Mouse (Mus musculus) lung, embryonic 14.5 days (tissue): ENCODE measurements around the gene Il4ra. TPM values are rescaled to one million over a fixed set of nuclear protein-coding genes. Genes with fewer than 3 reads are reported as not detected.

Experiments
- ATAC-seq: fragments of 200-750 bp; cut with Nextera tagmentation; 2 replicates; pipeline ENCODE4 v1.8.0; 2017; ENCODE audit warnings: mild to moderate bottlenecking, moderate TSS enrichment, moderate library complexity; ENCODE audit not compliant: insufficient read depth
- DNase-seq: peaks from one replicate; pipeline ENCODE4 v3.0.0-alpha.2; 2015
- H3K27ac ChIP-seq: fragments of 300-500 bp; sonication (generic); 2 replicates; pipeline ENCODE4 v1.5.1; 2014; ENCODE audit warnings: low read depth, mild to moderate bottlenecking, moderate library complexity
- H3K27me3 ChIP-seq: fragments of 300-500 bp; sonication (generic); 2 replicates; pipeline ENCODE4 v1.6.1; 2014; ENCODE audit warnings: low read length, control low read depth; ENCODE audit not compliant: insufficient read depth
- H3K36me3 ChIP-seq: fragments of 300-500 bp; sonication (generic); 2 replicates; pipeline ENCODE4 v1.6.1; 2014; ENCODE audit warnings: control low read depth; ENCODE audit not compliant: insufficient read depth
- H3K4me1 ChIP-seq: fragments of 300-500 bp; sonication (generic); 2 replicates; pipeline ENCODE4 v1.6.1; 2014; ENCODE audit warnings: antibody characterized with exemption, control low read depth; ENCODE audit not compliant: insufficient read depth
- H3K4me2 ChIP-seq: fragments of 300-500 bp; sonication (generic); 2 replicates; pipeline ENCODE4 v1.6.1; 2014; ENCODE audit warnings: mild to moderate bottlenecking
- H3K4me3 ChIP-seq: fragments of 300-500 bp; sonication (generic); 2 replicates; pipeline ENCODE4 v1.5.1; 2014; ENCODE audit warnings: low read depth, low read length
- H3K9ac ChIP-seq: fragments of 300-500 bp; sonication (generic); 2 replicates; pipeline ENCODE4 v1.6.1; 2014
- H3K9me3 ChIP-seq: fragments of 300-500 bp; sonication (generic); 2 replicates; pipeline ENCODE4 v1.6.1; 2016; ENCODE audit warnings: low read depth, low read length, control low read depth
- CTCF ChIP-seq: IDR thresholded peaks from 2 replicates; pipeline ENCODE4 v1.5.1; 2016; ENCODE audit warnings: antibody characterized with exemption, low read depth
- WGBS: fragments of 180-500 bp; shearing (Covaris S2); extraction: QIAGEN DNeasy Blood & Tissue Kit; methylation state at CpG from one replicate; pipeline ENCODE4 v1.1.7; 2014; 5-methylcytosine and 5-hydroxymethylcytosine counted together
- polyA plus RNA-seq: library from polyadenylated mRNA; unstranded; fragments of >200 nt; fragmentation: Nextera tagmentation; extraction: Ambion mirVana; gene quantifications from 2 replicates; pipeline ENCODE4 v1.2.1, GENCODE M21; 2014

Gene Il4ra
- polyA plus RNA-seq, 1 experiment from 2014 or later, result 11.3 TPM

DNA sequence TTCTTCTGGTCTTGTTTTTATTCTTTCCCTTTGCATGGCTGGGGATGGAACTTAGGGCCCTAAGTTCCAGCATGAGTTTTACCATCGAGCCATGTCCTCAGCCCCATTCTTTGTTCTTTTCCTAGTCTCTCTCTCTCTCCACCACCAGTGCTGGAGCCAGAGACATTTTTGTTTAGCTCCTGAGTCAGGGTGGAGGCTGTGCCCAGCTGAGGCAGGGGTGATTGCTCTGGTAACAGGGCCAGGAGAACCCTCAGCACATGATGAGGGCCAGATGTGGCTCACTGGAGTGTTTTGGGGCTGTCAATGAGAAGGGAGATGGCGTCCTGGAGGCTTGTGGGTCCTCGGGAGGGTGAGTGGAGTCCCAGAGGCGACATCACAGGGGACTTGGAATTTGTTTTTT, 10.5 kb downstream of the Il4ra start:
- Histone ChIP-seq H3K36me3 (peaks cover 6% of the 10 kb centered on the region; the same call in 1 of the 2 replicates), H3K4me2 (no peak overlapping the region), H3K4me1 (peaks cover 9% of the 10 kb centered on the region), H3K27ac (no peak overlapping the region), H3K9me3 (no peaks in the 10 kb centered on the region), H3K27me3 (no peaks in the 10 kb centered on the region), H3K4me3 (no peak overlapping the region), H3K9ac (no peak overlapping the region)
- TF ChIP-seq CTCF, result no peak
- DNase-seq (no peak), ATAC-seq (no peak)
- WGBS, result 57% methylated on average over 4 of the region's 4 CpGs

DNA sequence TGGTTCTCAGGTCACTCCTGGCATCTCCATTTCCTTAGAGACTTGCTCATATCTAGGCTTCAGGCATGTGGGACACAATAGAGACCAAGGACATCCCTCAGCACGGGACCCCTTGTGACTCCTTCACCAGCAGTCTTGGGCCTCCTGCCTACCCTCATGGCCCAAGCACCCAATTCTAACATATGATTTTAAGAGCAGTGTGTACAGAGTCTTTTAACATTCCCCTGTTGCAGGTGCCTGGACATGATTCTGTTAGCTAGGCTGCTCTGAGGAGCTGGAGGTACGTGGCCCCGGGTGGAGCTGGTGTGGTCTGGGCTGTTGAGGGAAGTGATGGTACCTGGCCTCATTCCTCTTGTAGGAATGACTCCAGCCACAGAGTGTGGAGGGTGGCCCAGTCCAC, 11.2 kb downstream of the Il4ra start:
- Histone ChIP-seq H3K27ac (no peak overlapping the region), H3K4me3 (no peak overlapping the region), H3K36me3 (peaks cover 9% of the 10 kb centered on the region; the same call in 1 of the 2 replicates), H3K9me3 (no peaks in the 10 kb centered on the region), H3K4me2 (no peak overlapping the region), H3K4me1 (peaks cover 9% of the 10 kb centered on the region), H3K27me3 (no peaks in the 10 kb centered on the region), H3K9ac (no peak overlapping the region)
- no peak for ATAC-seq
- no peak for TF ChIP-seq CTCF
- DNase-seq, result no peak
- 72% methylated on average over 3 of the region's 3 CpGs for WGBS

DNA sequence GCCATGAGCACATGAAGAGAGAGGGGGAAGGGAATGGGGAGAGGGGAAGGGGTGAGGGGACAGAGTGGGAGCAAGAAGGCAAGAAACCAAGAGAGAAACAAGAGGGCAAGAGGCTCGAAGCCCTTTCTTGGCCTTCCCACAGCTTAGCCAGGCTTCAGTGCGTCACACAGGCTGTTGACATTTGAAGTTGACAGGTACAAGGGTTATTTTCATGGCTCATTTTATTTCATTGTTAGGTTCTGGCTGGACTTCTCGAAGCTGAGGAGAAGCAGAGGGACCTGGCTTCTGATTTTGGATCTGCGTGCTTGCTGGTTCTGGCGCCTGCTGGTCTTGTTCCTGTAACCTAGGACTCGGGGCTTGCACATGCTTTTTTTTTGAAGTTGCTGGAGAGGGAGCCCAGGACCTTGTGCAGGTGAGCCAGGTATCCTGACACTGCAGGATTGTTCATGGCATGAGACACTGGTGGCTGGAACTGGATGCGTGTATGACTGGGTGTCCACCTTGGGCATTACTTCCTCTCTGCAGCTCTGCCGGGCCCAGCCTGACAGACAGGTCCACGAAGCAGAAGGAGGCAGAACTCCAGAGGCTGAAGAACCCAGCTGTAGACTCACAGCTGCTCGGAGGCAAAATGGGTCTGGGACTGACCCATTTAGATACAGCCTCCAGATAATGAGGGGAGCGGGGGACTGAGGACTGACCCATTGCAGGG, 12.6 kb downstream of the Il4ra start:
- ATAC-seq, result no peak
- H3K36me3 ChIP-seq, result peaks cover 9% of the 10 kb centered on the region; the same call in 1 of the 2 replicates
- TF ChIP-seq CTCF, result no peak
- whole genome bisulfite sequencing, result 70% methylated on average over 11 of the region's 11 CpGs
- H3K27me3 ChIP-seq, result no peaks in the 10 kb centered on the region
- H3K9me3 ChIP-seq, result no peaks in the 10 kb centered on the region
- no peak overlapping the region for H3K4me3 ChIP-seq
- no peak overlapping the region for H3K27ac ChIP-seq
- H3K4me1 ChIP-seq, result peaks cover 9% of the 10 kb centered on the region
- DNase-seq, result no peak
- H3K4me2 ChIP-seq, result no peak overlapping the region
- no peak overlapping the region for H3K9ac ChIP-seq

DNA sequence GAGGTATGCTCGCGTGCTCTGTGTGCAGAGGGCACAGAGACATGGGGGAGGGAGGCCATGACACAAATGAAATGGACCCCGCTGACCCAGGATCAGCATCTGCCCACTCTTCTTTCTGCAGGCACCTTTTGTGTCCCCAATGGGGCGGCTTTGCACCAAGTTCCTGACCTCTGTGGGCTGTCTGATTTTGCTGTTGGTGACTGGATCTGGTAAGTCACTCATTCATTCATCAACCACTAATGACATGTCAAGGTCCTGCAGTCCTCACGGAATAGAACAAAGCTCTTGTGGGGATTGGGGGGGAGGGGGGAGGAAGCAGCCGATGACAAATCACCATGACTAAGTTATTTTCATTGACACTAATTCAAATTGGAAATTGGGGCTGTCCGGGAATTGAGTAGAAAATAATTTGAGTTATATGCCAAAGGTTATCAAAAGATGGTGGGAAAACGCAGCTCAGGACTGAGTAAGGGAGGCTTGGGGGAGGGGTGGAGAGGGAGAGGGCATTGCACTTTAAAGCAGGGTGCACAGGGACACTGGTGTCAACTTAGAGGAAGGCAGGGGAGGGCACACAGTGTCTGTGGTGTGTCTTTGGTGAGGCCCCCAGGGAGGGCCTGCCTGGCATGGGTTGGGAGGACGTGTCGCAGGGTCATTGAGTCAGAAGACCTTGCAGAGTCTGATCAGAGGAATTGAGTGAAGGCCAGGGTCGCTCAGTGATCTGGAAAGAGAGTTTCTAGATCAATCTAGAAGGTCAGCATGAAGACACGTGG, 13.8 kb downstream of the Il4ra start:
- Histone ChIP-seq H3K9me3 (no peaks in the 10 kb centered on the region), H3K4me3 (no peak overlapping the region), H3K27me3 (no peaks in the 10 kb centered on the region), H3K9ac (no peak overlapping the region), H3K4me1 (peaks cover 9% of the 10 kb centered on the region), H3K4me2 (no peak overlapping the region), H3K36me3 (peaks cover 20% of the 10 kb centered on the region; the same call in 1 of the 2 replicates), H3K27ac (peak overlapping the region; percentile 22; the same call in 1 of the 2 replicates)
- 57% methylated on average over 12 of the region's 12 CpGs for WGBS
- DNase-seq (no peak), ATAC-seq (no peak)
- no peak for TF ChIP-seq CTCF

DNA sequence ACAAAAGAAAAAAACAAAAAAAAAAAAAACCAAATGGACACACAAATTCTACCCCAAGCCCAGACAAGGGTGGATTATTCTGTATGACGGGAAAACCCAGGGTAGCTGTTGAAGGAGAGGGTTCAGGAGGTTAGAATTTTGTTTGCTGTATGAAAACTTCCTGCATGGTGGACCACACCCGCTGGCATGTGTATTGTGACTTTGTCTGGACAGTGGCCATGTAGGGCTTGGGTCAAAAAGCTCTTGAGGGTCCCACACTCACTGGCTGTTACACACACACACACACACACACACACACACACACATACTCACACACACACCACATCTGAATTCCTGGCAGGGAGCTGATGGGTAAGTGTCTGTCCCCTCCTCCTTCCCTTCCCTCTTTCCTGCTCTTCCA, 14.5 kb downstream of the Il4ra start:
- Histone ChIP-seq H3K9ac (no peak overlapping the region), H3K4me1 (peaks cover 2% of the 10 kb centered on the region; the same call in 1 of the 2 replicates), H3K4me3 (no peak overlapping the region), H3K27me3 (no peaks in the 10 kb centered on the region), H3K9me3 (no peaks in the 10 kb centered on the region), H3K27ac (no peak overlapping the region), H3K4me2 (no peak overlapping the region), H3K36me3 (peaks cover 26% of the 10 kb centered on the region; the same call in 1 of the 2 replicates)
- TF ChIP-seq CTCF, result no peak
- 57% methylated on average over 2 of the region's 2 CpGs for WGBS
- ATAC-seq, result peak; percentile 6; the same call in 1 of the 2 replicates
- peak; percentile 41 for DNase-seq

DNA sequence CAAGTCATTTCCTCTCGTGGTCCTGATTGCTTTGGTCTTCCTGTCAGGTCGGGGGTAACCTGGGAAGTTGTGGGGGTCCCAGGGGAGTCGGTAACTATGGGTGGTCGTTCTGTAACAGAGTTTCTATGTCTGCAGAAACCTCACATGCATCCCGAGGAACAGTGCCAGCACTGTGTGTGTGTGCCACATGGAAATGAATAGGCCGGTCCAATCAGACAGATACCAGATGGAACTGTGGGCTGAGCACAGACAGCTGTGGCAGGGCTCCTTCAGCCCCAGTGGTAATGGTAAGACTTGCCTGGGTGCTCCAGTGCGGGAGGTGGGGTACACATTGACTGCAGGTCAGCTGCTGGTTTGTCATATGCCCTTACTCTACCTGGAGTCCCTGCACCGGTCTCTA, 17.0 kb downstream of the Il4ra start:
- ATAC-seq (peak; percentile 64; the same call in 1 of the 2 replicates), DNase-seq (peak; percentile 76)
- WGBS, result 64% methylated on average over 8 of the region's 8 CpGs
- no peak overlapping the region for H3K9ac ChIP-seq
- no peaks in the 10 kb centered on the region for H3K27me3 ChIP-seq
- no peak for TF ChIP-seq CTCF
- 0 out of 2 replicates have a peak overlapping the region, but pooled peaks have one; percentile 39 for H3K27ac ChIP-seq
- no peak overlapping the region for H3K4me2 ChIP-seq
- peaks cover 34% of the 10 kb centered on the region; the same call in 1 of the 2 replicates for H3K36me3 ChIP-seq
- no peaks in the 10 kb centered on the region for H3K9me3 ChIP-seq
- no peaks in the 10 kb centered on the region for H3K4me1 ChIP-seq
- no peak overlapping the region for H3K4me3 ChIP-seq

DNA sequence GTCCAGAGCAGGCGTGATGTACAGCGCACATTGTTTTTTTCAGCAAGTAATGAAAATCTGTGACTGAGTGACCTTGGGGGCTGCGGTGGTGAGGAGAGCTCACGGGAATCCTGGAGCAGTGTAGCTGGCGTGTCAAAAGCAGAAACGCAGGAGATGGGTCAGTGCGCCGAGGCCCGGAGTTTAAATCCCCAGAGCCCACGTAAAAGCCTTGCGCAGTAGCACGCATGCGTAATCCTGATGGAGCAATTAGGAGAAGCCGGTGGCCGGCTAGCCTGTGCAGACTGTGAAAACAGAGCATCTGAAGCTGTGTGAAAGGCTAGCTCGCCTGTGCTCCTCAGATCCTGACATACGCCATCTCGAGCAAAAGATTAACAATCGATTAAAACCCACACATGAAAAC, 20.0 kb downstream of the Il4ra start:
- Histone ChIP-seq H3K9ac (no peak overlapping the region), H3K27me3 (no peaks in the 10 kb centered on the region), H3K36me3 (peaks cover 42% of the 10 kb centered on the region; the same call in 1 of the 2 replicates), H3K4me2 (no peak overlapping the region), H3K27ac (no peak overlapping the region), H3K9me3 (no peaks in the 10 kb centered on the region), H3K4me1 (peaks cover 6% of the 10 kb centered on the region), H3K4me3 (no peak overlapping the region)
- ATAC-seq (no peak), DNase-seq (no peak)
- no peak for TF ChIP-seq CTCF
- WGBS, result 74% methylated on average over 19 of the region's 19 CpGs
